Mouse (Mus musculus) fat pad, adult 2 months (tissue): Measurements from ENCODE around the gene Lmntd2.

Experiments used
- DNase-seq: peaks from one replicate; pipeline ENCODE4 v3.0.0-alpha.2; 2011; ENCODE audit warnings: low read depth, low spot score; ENCODE audit errors: extremely low read depth

The Lmntd2 gene

DNA sequence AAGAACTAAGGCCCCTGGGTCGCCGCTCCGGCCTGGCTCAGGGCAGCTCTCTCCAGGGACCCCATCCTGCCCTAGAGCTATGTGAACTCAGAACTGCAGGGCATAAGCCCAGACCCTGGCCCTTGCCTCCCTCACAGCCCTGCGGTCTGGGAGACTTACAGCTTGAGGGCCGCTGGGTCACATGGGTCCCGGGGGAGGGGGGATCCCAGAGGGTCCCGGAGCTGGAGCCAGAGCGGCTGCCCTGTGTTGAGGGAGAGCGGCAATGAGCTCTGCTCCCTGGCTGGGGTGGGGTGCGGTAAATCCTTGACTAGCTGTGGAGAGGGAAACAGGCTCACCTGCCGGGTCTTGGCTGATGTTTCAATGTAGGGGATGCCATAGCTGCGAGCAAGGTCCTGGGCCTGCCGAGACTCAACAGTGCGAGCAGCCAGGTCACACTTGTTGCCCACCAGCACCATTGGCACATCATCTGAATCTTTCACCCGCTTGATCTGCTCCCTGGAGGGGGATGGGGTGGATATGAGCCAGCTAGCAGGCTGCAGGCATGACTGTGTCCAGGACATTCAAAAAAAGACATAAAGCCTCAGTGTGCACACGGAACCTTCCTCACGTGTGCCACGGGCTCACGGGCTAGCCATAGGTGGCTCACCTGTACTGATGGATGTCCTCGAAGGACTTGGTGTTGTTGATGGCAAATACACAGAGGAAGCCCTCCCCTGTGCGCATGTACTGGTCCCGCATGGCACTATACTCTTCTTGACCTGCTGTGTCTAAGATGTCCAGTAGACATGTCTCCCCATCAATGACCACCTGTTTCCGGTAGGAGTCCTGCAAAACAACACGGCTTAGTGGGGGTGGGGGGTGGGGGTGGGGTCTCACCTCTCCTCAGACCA, 21.8 kb downstream of the Lmntd2 start:
- DNase-seq: no peak

DNA sequence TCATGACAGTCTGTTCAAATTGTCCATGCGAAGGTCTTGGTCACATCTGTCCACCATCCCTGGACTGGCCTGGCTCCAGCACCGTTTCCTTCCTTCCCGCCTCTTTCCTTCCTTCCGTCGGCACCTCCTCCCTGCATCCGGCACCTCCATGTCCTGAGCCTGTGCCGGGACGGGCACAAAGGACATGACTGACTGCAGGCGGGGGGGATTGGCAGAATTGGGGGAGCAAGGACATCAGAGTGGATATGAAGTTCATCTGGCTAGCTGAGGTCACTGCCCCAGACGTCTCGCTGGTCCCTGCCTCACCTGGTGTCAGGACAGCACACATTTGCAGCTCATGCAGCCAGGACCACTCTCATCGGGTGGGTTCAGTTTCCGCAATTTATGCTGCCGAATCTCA, 22.8 kb downstream of the Lmntd2 start:
- no peak for DNase-seq

DNA sequence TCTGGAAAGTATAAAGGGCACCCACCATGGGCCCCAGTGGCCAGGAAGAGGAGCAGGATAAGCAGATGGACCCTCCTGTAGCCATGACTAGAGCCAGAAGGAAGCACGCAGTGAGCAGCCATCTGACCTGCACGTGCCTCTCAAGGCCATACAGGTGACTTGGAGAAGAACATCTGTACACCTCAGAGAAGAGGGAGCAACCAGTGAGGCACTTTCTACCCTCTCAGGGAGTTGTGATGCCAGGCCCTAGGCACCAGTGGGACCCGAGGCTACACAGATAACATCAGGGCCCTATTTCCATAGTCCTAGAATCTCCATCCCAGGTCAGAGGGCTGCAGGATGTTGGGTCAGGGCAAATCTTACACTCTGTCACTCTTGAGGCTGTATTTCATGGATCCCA, 23.7 kb downstream of the Lmntd2 start:
- DNase-seq: no peak

DNA sequence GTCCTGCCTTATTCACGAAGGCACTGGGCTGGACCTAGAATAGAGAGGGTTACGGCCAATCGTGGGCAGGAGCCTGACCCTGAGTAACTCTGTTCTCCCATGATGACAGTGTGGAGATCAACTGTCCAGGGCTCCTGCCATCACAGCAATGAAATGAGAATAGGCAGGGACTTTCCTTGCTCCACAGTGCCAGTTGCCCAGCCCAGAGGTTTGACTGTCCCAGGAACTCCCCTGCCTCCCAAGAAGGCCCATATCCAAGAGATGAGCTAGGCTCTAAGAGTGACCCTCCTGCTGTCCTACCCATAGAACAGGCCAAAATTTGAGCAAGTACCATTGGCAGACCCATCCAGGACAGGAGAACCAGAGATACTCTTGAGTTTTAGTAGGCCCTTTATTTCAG, 25.1 kb downstream of the Lmntd2 start:
- no peak for DNase-seq

GRCm38 (mm10) chr7:141188194-141188593, 25.7 kb downstream of the Lmntd2 start:
- no peak for DNase-seq

GRCm38 (mm10) chr7:141176173-141176572, 37.7 kb downstream of the Lmntd2 start:
- DNase-seq: no peak

DNA sequence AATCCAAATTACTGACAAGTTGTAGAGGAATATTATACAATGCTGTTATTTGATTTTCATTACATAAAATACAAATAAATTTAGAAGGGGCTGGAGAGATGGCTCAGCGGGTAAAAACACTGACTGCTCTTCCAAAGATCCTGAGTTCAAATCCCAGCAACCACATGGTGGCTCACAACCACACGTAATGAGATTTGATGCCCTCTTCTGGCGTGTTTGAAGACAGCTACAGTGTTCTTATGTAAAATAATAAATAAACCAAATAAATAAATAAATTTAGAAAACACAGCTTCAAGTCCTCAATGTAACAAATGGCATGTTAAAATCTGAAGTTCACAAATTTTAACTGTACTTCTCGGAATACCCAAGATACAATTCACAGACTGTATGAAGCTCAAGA, 38.8 kb downstream of the Lmntd2 start:
- no peak for DNase-seq

GRCm38 (mm10) chr7:141173323-141173850, 40.5 kb downstream of the Lmntd2 start:
- no peak for DNase-seq

DNA sequence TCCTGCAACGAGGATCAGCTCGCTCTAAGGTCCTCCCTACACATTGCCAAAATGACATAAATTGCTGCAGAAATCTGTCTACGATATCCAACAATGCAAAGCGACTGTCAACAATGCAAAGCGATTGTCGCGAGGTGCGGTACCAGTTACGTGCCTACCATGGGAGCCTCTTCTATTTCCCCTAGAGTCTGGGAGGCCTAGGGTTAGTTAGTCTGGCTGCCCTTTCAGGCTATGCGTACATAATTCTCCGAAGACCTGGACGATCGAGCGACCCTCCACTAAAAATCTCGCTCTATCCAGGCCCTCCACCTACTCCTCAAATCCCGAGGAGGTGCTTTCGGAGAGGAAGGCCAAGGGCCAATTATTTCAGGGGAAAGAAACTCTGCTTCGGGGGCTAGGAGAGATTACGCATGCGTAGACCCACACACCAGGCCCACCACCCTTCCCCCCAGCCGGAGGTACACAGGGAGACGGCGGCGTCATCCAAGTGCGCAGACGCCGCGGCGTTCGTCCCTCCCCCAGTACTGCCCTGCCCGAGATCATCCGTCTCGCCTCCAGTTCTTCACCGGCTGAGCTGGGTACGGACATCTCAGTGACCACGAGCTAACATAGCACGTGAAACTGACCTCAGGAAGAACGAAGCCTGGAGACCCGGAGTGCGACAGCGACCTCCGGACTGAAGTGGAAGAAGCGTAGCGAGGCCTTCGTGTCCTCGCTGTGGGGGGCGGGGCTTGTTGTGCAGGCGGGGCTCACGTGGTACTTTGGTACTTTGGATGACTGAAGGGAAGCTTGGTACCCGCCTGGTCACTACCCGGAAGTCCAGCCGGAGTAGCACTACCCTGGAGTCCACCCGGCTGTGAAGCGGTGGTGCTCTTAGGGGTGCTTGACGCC, 41.5 kb downstream of the Lmntd2 start, which contains the start of gene Rnh1:
TSS of gene Rnh1 (minus strand) at position 742 of the 891 bp plus-strand sequence.
- no peak for DNase-seq

GRCm38 (mm10) chr7:141169866-141170265, 44.0 kb downstream of the Lmntd2 start:
- no peak for DNase-seq

DNA sequence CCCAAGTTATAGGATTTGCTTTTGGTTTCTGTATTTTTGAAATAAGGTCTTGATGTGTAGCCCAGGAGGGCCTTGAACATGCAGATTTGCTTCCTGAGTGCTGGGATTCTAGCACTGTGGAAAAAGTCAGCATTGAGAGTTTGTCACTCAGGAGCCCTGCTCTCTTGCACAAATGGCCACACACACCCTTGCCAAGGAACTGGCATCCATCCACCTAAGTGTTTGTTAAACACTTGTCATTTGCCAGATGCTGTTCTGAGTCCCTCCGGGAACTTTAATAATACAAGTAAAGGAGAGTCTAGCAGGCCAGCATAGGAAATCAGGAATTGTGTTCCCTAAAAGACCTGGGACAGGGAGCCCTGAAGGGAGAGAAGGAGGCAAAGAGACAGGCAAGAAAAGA, 44.6 kb downstream of the Lmntd2 start:
- no peak for DNase-seq

GRCm38 (mm10) chr7:141168518-141168953, 45.3 kb downstream of the Lmntd2 start:
- no peak for DNase-seq

DNA sequence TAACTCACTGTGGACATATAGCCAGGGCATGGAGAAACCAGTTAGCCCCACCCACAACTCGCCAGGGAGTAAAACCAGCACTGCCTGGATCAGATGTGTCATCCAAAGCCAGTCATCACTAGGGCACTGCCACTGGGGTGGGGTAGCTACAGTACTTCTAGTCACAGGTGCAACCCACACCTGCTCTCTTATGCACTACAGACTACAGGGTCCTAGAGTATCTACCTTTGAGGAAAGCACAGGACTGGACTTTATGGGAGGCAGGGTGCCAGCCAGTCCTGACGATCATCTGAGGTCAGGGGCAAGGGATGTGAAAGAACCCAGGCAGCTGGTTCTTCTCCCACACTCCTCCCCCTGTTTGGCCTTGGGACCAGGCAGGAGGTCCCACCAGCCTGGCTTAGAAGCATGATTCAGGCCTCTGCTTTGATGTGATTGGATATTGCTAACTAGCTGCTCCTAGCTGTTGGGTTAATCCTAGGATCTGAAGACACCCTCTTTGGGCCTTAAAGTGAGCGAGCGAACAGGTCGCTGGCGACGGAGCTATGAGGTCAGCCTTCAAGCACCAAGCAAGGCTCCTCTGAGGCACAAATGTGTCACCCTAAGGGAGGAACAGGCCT, 45.9 kb downstream of the Lmntd2 start:
- DNase-seq: no peak

- no peak for DNase-seq
Observed at GRCm38 (mm10) chr7:141164850-141165249, 49.0 kb downstream of the Lmntd2 start.

- no peak for DNase-seq
Observed at GRCm38 (mm10) chr7:141164397-141164796, 49.5 kb downstream of the Lmntd2 start.
